ENCODE assay signal across 23 mouse cellular contexts in genomic region chr11:63684228-63684980, GRCm38 (mm10).
"Had no signal": no experiment of that assay in that cellular context is flagged by ENCODE, and none has a peak within 500 bp of the region (broad histone marks: within the 10 kb centered on the region; RNA-seq: fewer than 3 reads in every experiment).

No protein-coding gene starts in this region.

- H3K36me3 ChIP-seq: limb, embryonic 12.5 days; limb, embryonic 15.5 days; liver, embryonic 15.5 days; lung, embryonic 15.5 days; midbrain, embryonic 13.5 days; neural tube, embryonic 12.5 days; neural tube, embryonic 15.5 days had no signal

- H3K9me3 ChIP-seq: limb, embryonic 12.5 days; limb, embryonic 15.5 days; liver, embryonic 15.5 days; lung, embryonic 15.5 days; midbrain, embryonic 13.5 days; neural tube, embryonic 12.5 days; neural tube, embryonic 15.5 days had no signal

- H3K27me3 ChIP-seq: limb, embryonic 15.5 days; liver, embryonic 15.5 days; midbrain, embryonic 13.5 days; neural tube, embryonic 12.5 days; neural tube, embryonic 15.5 days had no signal

- H3K4me3 ChIP-seq: layer of hippocampus, adult 2 months; left cerebral cortex, adult 2 months; limb, embryonic 12.5 days; limb, embryonic 15.5 days; liver, embryonic 15.5 days; lung, embryonic 15.5 days; midbrain, embryonic 13.5 days; neural tube, embryonic 12.5 days; neural tube, embryonic 15.5 days had no signal

- H3K4me2 ChIP-seq: limb, embryonic 12.5 days; limb, embryonic 15.5 days; liver, embryonic 11.5 days; liver, embryonic 15.5 days; lung, embryonic 15.5 days; midbrain, embryonic 13.5 days; neural tube, embryonic 12.5 days; neural tube, embryonic 15.5 days had no signal

- ATAC-seq: midbrain, embryonic 13.5 days had no signal

- H3K9ac ChIP-seq: limb, embryonic 12.5 days; limb, embryonic 15.5 days; liver, embryonic 15.5 days; lung, embryonic 15.5 days; midbrain, embryonic 13.5 days; neural tube, embryonic 12.5 days; neural tube, embryonic 15.5 days had no signal

- H3K4me1 ChIP-seq: limb, embryonic 12.5 days; limb, embryonic 15.5 days; liver, embryonic 15.5 days; lung, embryonic 15.5 days; neural tube, embryonic 12.5 days had no signal

- DNase-seq: kidney, adult 9 months; kidney, postnatal 25 days; layer of hippocampus, adult 9-11 months; lung, adult 18-20 months; lung, postnatal 10 days; lung, postnatal 36 days; right cerebral cortex, adult 18-20 months; right cerebral cortex, postnatal 14 days; right cerebral cortex, postnatal 4 days; thymus, adult 2 months; thymus, postnatal 14 days; thymus, postnatal 4 days had no signal

- H3K27ac ChIP-seq: layer of hippocampus, adult 2 months; left cerebral cortex, adult 2 months; limb, embryonic 12.5 days; limb, embryonic 15.5 days; liver, embryonic 15.5 days; lung, embryonic 15.5 days; midbrain, embryonic 13.5 days; neural tube, embryonic 12.5 days; neural tube, embryonic 15.5 days; stomach, postnatal 0 days had no signal
